Mouse (Mus musculus): ENCODE results near the gene Nrg3.
"Not testable (repeated sequence)": the region's sequence is repeated elsewhere in the genome, so short reads cannot be mapped to it uniquely, and the experiment has no call there.

Gene Nrg3

GRCm38 (mm10) chr14:39255391-39255790 lies 217.5 kb downstream of the Nrg3 start:
- POLR2A ChIA-PET, result no interaction called here
- CTCF ChIA-PET, result no interaction called here

GRCm38 (mm10) chr14:39240267-39240666 lies 232.6 kb downstream of the Nrg3 start:
- CTCF ChIA-PET, result no interaction called here
- POLR2A ChIA-PET, result no interaction called here

- CTCF ChIA-PET, result no interaction called here
- POLR2A ChIA-PET, result no interaction called here
These were observed 261.4 kb downstream of the Nrg3 start for GRCm38 (mm10) chr14:39211472-39211871.

- POLR2A ChIA-PET, result no interaction called here
These were observed 280.9 kb downstream of the Nrg3 start for GRCm38 (mm10) chr14:39191946-39192345.

GRCm38 (mm10) chr14:39173709-39174108 lies 299.2 kb downstream of the Nrg3 start:
- POLR2A ChIA-PET, result no interaction called here
- CTCF ChIA-PET, result no interaction called here

More at GRCm38 (mm10) chr14:39191946-39192345, 280.9 kb downstream of the Nrg3 start:
- CTCF ChIA-PET, result no interaction called here

- ChIA-PET CTCF (no interaction called here), POLR2A (no interaction called here)
These were observed 312.7 kb downstream of the Nrg3 start for GRCm38 (mm10) chr14:39160140-39160539.

- ChIA-PET POLR2A (no interaction called here), CTCF (no interaction called here)
These were observed 317.4 kb downstream of the Nrg3 start for GRCm38 (mm10) chr14:39155462-39155861.

GRCm38 (mm10) chr14:39129766-39130165 lies 343.1 kb downstream of the Nrg3 start:
- ChIA-PET POLR2A (no interaction called here), CTCF (no interaction called here)

GRCm38 (mm10) chr14:39117977-39118376 lies 354.9 kb downstream of the Nrg3 start:
- POLR2A ChIA-PET, result no interaction called here
- CTCF ChIA-PET, result no interaction called here

GRCm38 (mm10) chr14:39116522-39117231 lies 356.2 kb downstream of the Nrg3 start:
- CTCF ChIA-PET, POLR2A ChIA-PET: not testable (repeated sequence)

GRCm38 (mm10) chr14:39109566-39109965 lies 363.3 kb downstream of the Nrg3 start:
- ChIA-PET POLR2A (no interaction called here), CTCF (no interaction called here)

- CTCF ChIA-PET, result no interaction called here
- POLR2A ChIA-PET, result no interaction called here
These were observed 366.1 kb downstream of the Nrg3 start for GRCm38 (mm10) chr14:39106776-39107175.

- ChIA-PET CTCF (no interaction called here), POLR2A (no interaction called here)
These were observed 377.7 kb downstream of the Nrg3 start for GRCm38 (mm10) chr14:39095219-39095618.

GRCm38 (mm10) chr14:39079461-39079860 lies 393.4 kb downstream of the Nrg3 start:
- POLR2A ChIA-PET, result no interaction called here
- CTCF ChIA-PET, result no interaction called here

GRCm38 (mm10) chr14:39051542-39051941 lies 421.3 kb downstream of the Nrg3 start:
- POLR2A ChIA-PET, result no interaction called here
- CTCF ChIA-PET, result no interaction called here

GRCm38 (mm10) chr14:39049021-39049420 lies 423.9 kb downstream of the Nrg3 start:
- CTCF ChIA-PET, result no interaction called here
- POLR2A ChIA-PET, result no interaction called here

- CTCF ChIA-PET, result no interaction called here
- POLR2A ChIA-PET, result no interaction called here
These were observed 428.6 kb downstream of the Nrg3 start for GRCm38 (mm10) chr14:39044290-39044689.

GRCm38 (mm10) chr14:39043793-39044192 lies 429.1 kb downstream of the Nrg3 start:
- CTCF ChIA-PET, result no interaction called here
- POLR2A ChIA-PET, result no interaction called here

GRCm38 (mm10) chr14:39043384-39043783 lies 429.5 kb downstream of the Nrg3 start:
- ChIA-PET POLR2A (no interaction called here), CTCF (no interaction called here)

- CTCF ChIA-PET, result no interaction called here
- POLR2A ChIA-PET, result no interaction called here
These were observed 433.8 kb downstream of the Nrg3 start for GRCm38 (mm10) chr14:39039046-39039445.

GRCm38 (mm10) chr14:39034482-39034881 lies 438.4 kb downstream of the Nrg3 start:
- POLR2A ChIA-PET, result no interaction called here
- CTCF ChIA-PET, result no interaction called here

GRCm38 (mm10) chr14:39023065-39023464 lies 449.8 kb downstream of the Nrg3 start:
- ChIA-PET POLR2A (no interaction called here), CTCF (no interaction called here)

- POLR2A ChIA-PET, result no interaction called here
- CTCF ChIA-PET, result no interaction called here
These were observed 458.8 kb downstream of the Nrg3 start for GRCm38 (mm10) chr14:39014126-39014525.
